In genomic region chr6:29170063-29170921, GRCm38 (mm10) we compare ENCODE assay signal across 8 mouse cellular contexts. TPM values are rescaled to one million over a fixed set of nuclear protein-coding genes. Genes with fewer than 3 reads are reported as not detected.
DNase-seq lines count a peak whose midpoint lies in the region; ATAC-seq and TF ChIP-seq lines count a peak whose summit lies in the region.

No protein-coding gene starts in this region.

- no peaks in the 10 kb centered on the region for H3K9me3 ChIP-seq in CH12.LX (replicated peaks; ENCODE audit: low read length)
- H3K9me3 ChIP-seq in heart, embryonic 15.5 days (replicated peaks), result no peaks in the 10 kb centered on the region
- H3K9me3 ChIP-seq in midbrain, embryonic 12.5 days, result no peaks in the 10 kb centered on the region
- no peaks in the 10 kb centered on the region for H3K9me3 ChIP-seq in stomach, postnatal 0 days (ENCODE audit: control insufficient read depth, low read length)

- TF ChIP-seq RAD21 in CH12.LX (IDR thresholded peaks at IDR 0.05; ENCODE audit: low read depth, low read length), result no peak

- in situ Hi-C loops in CH12.LX (cut with MboI; ENCODE audit: low pct_ligation_motif_present, low pct_unique_long_range_greater_than_20kb, low sequenced_read_pairs), result no loop called here

- WGBS in heart, embryonic 15.5 days, result 3% methylated on average over 62 of the region's 63 CpGs
- under 1% methylated on average over 63 of the region's 63 CpGs for WGBS in midbrain, embryonic 12.5 days
- WGBS in stomach, postnatal 0 days, result 1% methylated on average over 59 of the region's 63 CpGs

- H3K27ac ChIP-seq in CH12.LX (ENCODE audit: insufficient read depth, low read depth), result no peak overlapping the region
- no peak overlapping the region for H3K27ac ChIP-seq in heart, embryonic 15.5 days
- no peak overlapping the region for H3K27ac ChIP-seq in midbrain, embryonic 12.5 days (replicated peaks)
- no peak overlapping the region for H3K27ac ChIP-seq in stomach, postnatal 0 days (replicated peaks)

- no peaks in the 10 kb centered on the region for H3K36me3 ChIP-seq in CH12.LX (replicated peaks in 1 of 2; ENCODE audit: control insufficient read depth in 1 of 2, insufficient read depth in 1 of 2, low read length in 1 of 2)
- H3K36me3 ChIP-seq in heart, embryonic 15.5 days, result no peaks in the 10 kb centered on the region
- no peaks in the 10 kb centered on the region for H3K36me3 ChIP-seq in midbrain, embryonic 12.5 days
- no peaks in the 10 kb centered on the region for H3K36me3 ChIP-seq in stomach, postnatal 0 days (ENCODE audit: control insufficient read depth, insufficient read depth, low read length)

- ATAC-seq in heart, embryonic 15.5 days (replicated peaks; ENCODE audit: insufficient number of reproducible peaks, insufficient read depth, low FRiP score, low read depth), result no peak
- peak; percentile 63 for ATAC-seq in midbrain, embryonic 12.5 days (ENCODE audit: low FRiP score, low read depth)
- ATAC-seq in stomach, postnatal 0 days (ENCODE audit: low FRiP score, low TSS enrichment), result peak; percentile 74

- no peak overlapping the region for H3K9ac ChIP-seq in CH12.LX (ENCODE audit: insufficient read depth, low read depth)
- peak overlapping the region; percentile 51 for H3K9ac ChIP-seq in heart, embryonic 15.5 days
- peak overlapping the region; percentile 69 for H3K9ac ChIP-seq in midbrain, embryonic 12.5 days (replicated peaks)
- peak overlapping the region; percentile 45 for H3K9ac ChIP-seq in stomach, postnatal 0 days (ENCODE audit: low read length)

- TF ChIP-seq POLR2A in CH12.LX (IDR thresholded peaks at IDR 0.05; ENCODE audit: low read depth, low read length), result no peak

- dilution Hi-C loops in CH12.LX (cut with MboI; ENCODE audit: extremely low pct_ligation_motif_present, extremely low pct_unique_long_range_greater_than_20kb, low sequenced_read_pairs), result no loop called here

- H3K79me2 ChIP-seq in CH12.LX (replicated peaks; ENCODE audit: control insufficient read depth, extremely low read depth, insufficient read depth, poor library complexity, severe bottlenecking), result no peaks in the 10 kb centered on the region

- no peak for TF ChIP-seq EP300 in CH12.LX (IDR thresholded peaks at IDR 0.05; ENCODE audit: low read length)
- TF ChIP-seq EP300 in stomach, postnatal 0 days (optimal IDR thresholded peaks at IDR 0.05), result no peak

- no peak overlapping the region for H3K4me3 ChIP-seq in CH12.LX (replicated peaks in 1 of 3; ENCODE audit: low read depth in 2 of 3, low read length in 2 of 3, poor library complexity in 1 of 3)
- peak overlapping the region; percentile 50 for H3K4me3 ChIP-seq in heart, embryonic 15.5 days
- H3K4me3 ChIP-seq in midbrain, embryonic 12.5 days, result peak overlapping the region; percentile 54
- peak overlapping the region; percentile 50 for H3K4me3 ChIP-seq in stomach, postnatal 0 days (ENCODE audit: low read depth, low read length)

- DNase-seq in B cell, adult 2 months, result peak; percentile 64 to 65
- no peak for DNase-seq in CH12.LX (ENCODE audit: extremely low read depth)
- peak; percentile 55 to 60 for DNase-seq in cerebellum, postnatal 25 days
- DNase-seq in kidney, postnatal 36 days, result peak; percentile 14 to 42
- peak; percentile 69 for DNase-seq in stomach, postnatal 0 days (ENCODE audit: low spot score)
- no peak for DNase-seq in gastrocnemius, postnatal 25 days

- no peak for TF ChIP-seq CTCF in CH12.LX (conservative IDR thresholded peaks at IDR 0.05 in 1 of 2, IDR thresholded peaks at IDR 0.05 in 1 of 2; ENCODE audit: low read depth in 2 of 2, low read length in 2 of 2)
- no peak for TF ChIP-seq CTCF in stomach, postnatal 0 days (IDR thresholded peaks at IDR 0.05; ENCODE audit: low read depth)

- peaks cover 0 to 7% of the 10 kb centered on the region in 2 experiments; a peak in 1 of 4 replicates for H3K4me1 ChIP-seq in CH12.LX (ENCODE audit: control insufficient read depth in 1 of 2, insufficient read depth in 2 of 2)
- H3K4me1 ChIP-seq in heart, embryonic 15.5 days (replicated peaks), result peaks cover 20% of the 10 kb centered on the region
- H3K4me1 ChIP-seq in midbrain, embryonic 12.5 days, result peaks cover 18% of the 10 kb centered on the region
- peaks cover 4% of the 10 kb centered on the region for H3K4me1 ChIP-seq in stomach, postnatal 0 days (replicated peaks; ENCODE audit: control insufficient read depth, insufficient read depth)

- peak overlapping the region; percentile 30; the same call in 1 of the 2 replicates for H3K4me2 ChIP-seq in CH12.LX (ENCODE audit: insufficient read depth, low read depth, poor library complexity, severe bottlenecking)
- H3K4me2 ChIP-seq in heart, embryonic 15.5 days, result peak overlapping the region; percentile 93
- H3K4me2 ChIP-seq in midbrain, embryonic 12.5 days (replicated peaks), result peak overlapping the region; percentile 99
- peak overlapping the region; percentile 98 for H3K4me2 ChIP-seq in stomach, postnatal 0 days (replicated peaks; ENCODE audit: low read depth)

- peaks cover 92% of the 10 kb centered on the region for H3K27me3 ChIP-seq in CH12.LX (replicated peaks)
- peaks cover 84% of the 10 kb centered on the region for H3K27me3 ChIP-seq in heart, embryonic 15.5 days
- H3K27me3 ChIP-seq in midbrain, embryonic 12.5 days, result peaks cover 81% of the 10 kb centered on the region
- peaks cover 12% of the 10 kb centered on the region; the same call in 1 of the 2 replicates for H3K27me3 ChIP-seq in stomach, postnatal 0 days (ENCODE audit: control insufficient read depth, insufficient read depth, low read length)

TF ChIP-seq in CH12.LX, 34 proteins besides CTCF, POLR2A, EP300 and RAD21:
- TF ChIP-seq ZC3H11A (IDR thresholded peaks at IDR 0.05; ENCODE audit: low read depth, low read length), result no peak
- no peak for TF ChIP-seq USF1 (IDR thresholded peaks at IDR 0.05; ENCODE audit: low read depth, low read length)
- TF ChIP-seq GABPA (IDR thresholded peaks at IDR 0.05; ENCODE audit: insufficient replicate concordance, low read depth, low read length), result no peak
- no peak for TF ChIP-seq ELF1 (IDR thresholded peaks at IDR 0.05; ENCODE audit: low read depth, low read length)
- no peak for TF ChIP-seq USF2 (conservative IDR thresholded peaks at IDR 0.05; ENCODE audit: low read depth, low read length)
- no peak for TF ChIP-seq TBP (conservative IDR thresholded peaks at IDR 0.05; ENCODE audit: low read depth, low read length)
- no peak for TF ChIP-seq UBTF (IDR thresholded peaks at IDR 0.05; ENCODE audit: low read depth, low read length)
- no peak for TF ChIP-seq SMC3 (IDR thresholded peaks at IDR 0.05; ENCODE audit: low read depth, low read length)
- no peak for TF ChIP-seq NELFE (IDR thresholded peaks at IDR 0.05; ENCODE audit: low read depth, low read length)
- TF ChIP-seq KAT2A (IDR thresholded peaks at IDR 0.05; ENCODE audit: insufficient replicate concordance, low read length), result no peak
- TF ChIP-seq MEF2A (IDR thresholded peaks at IDR 0.05; ENCODE audit: borderline replicate concordance, low read depth, low read length), result no peak
- TF ChIP-seq SIN3A (IDR thresholded peaks at IDR 0.05; ENCODE audit: low read length), result no peak
- TF ChIP-seq IRF4 (IDR thresholded peaks at IDR 0.05; ENCODE audit: low read depth, low read length), result no peak
- no peak for TF ChIP-seq MAZ (IDR thresholded peaks at IDR 0.05; ENCODE audit: low read depth, low read length)

RNA-seq across cellular contexts. Expression of gene Rbm28, which starts 5.5 kb away (rescaled TPM):
- 37.6 and 46.7 TPM in 2 replicates for total RNA-seq in CH12.LX (2012; rRNA removed)
- total RNA-seq in CH12.LX (2014; rRNA removed), result 56.2 and 63.9 TPM in 2 replicates
- polyA plus RNA-seq in CH12.LX (2012; ENCODE audit: insufficient read length, low read depth), result 103 and 109 TPM in 2 replicates
- 22.8 and 28.8 TPM in 2 replicates for polyA plus RNA-seq in heart, embryonic 15.5 days (2015; fragmentation: Nextera tagmentation; extraction: Ambion mirVana)
- 59.7 and 62.5 TPM in 2 replicates for polyA plus RNA-seq in midbrain, embryonic 12.5 days (2016; fragmentation: Nextera tagmentation; extraction: Ambion mirVana)
- 10.8 and 11.8 TPM in 2 replicates for polyA plus RNA-seq in stomach, postnatal 0 days (2015; fragmentation: Nextera tagmentation; extraction: Ambion mirVana)
- 10 to 100 TPM; 13.7 to 14.1 TPM for total RNA-seq in gastrocnemius, postnatal 25 days (2021)

RNA-seq across cellular contexts. Expression of gene Prrt4, which starts 9.1 kb away (rescaled TPM):
- total RNA-seq in CH12.LX (2012; rRNA removed), result not detected in 2 replicates
- total RNA-seq in CH12.LX (2014; rRNA removed), result not detected in 2 replicates
- polyA plus RNA-seq in CH12.LX (2012; ENCODE audit: insufficient read length, low read depth), result not detected in 2 replicates
- polyA plus RNA-seq in heart, embryonic 15.5 days (2015; fragmentation: Nextera tagmentation; extraction: Ambion mirVana), result 1.5 and 1.6 TPM in 2 replicates
- polyA plus RNA-seq in midbrain, embryonic 12.5 days (2016; fragmentation: Nextera tagmentation; extraction: Ambion mirVana), result 1.3 and 1.6 TPM in 2 replicates
- 0.30 and 0.33 TPM in 2 replicates for polyA plus RNA-seq in stomach, postnatal 0 days (2015; fragmentation: Nextera tagmentation; extraction: Ambion mirVana)
- 1 to 10 TPM in 1 of 2 experiments, under 1 TPM in 1; 0.97 to 1.1 TPM for total RNA-seq in gastrocnemius, postnatal 25 days (2021)

RNA-seq across cellular contexts. Expression of gene Impdh1, which starts 45.9 kb away (rescaled TPM):
- total RNA-seq in CH12.LX (2012; rRNA removed) (14.9 and 17.3 TPM in 2 replicates), CH12.LX (2014; rRNA removed) (2.5 and 3.1 TPM in 2 replicates)
- polyA plus RNA-seq in CH12.LX (2012; ENCODE audit: insufficient read length, low read depth), result 19.6 and 21.6 TPM in 2 replicates
- polyA plus RNA-seq in heart, embryonic 15.5 days (2015; fragmentation: Nextera tagmentation; extraction: Ambion mirVana), result 32.8 and 38.6 TPM in 2 replicates
- 50.2 and 51.6 TPM in 2 replicates for polyA plus RNA-seq in midbrain, embryonic 12.5 days (2016; fragmentation: Nextera tagmentation; extraction: Ambion mirVana)
- polyA plus RNA-seq in stomach, postnatal 0 days (2015; fragmentation: Nextera tagmentation; extraction: Ambion mirVana), result 26.9 and 28.0 TPM in 2 replicates
- total RNA-seq in gastrocnemius, postnatal 25 days (2021), result 10 to 100 TPM; 13.6 to 15.5 TPM

Comparison
In these comparisons a context has a peak if more than half of its experiments do, and no peak if none do; other contexts are left out.
1. DNase-seq: peak in B cell, adult 2 months (2 of 2), cerebellum, postnatal 25 days (2 of 2), kidney, postnatal 36 days (2 of 2) and stomach, postnatal 0 days (single experiment); none in CH12.LX (single experiment) and gastrocnemius, postnatal 25 days (single experiment).
2. H3K4me2 ChIP-seq: peak in every context shown above with its lines; median percentile 99 in midbrain, embryonic 12.5 days; 98 in stomach, postnatal 0 days; 93 in heart, embryonic 15.5 days; 30 in CH12.LX.
3. H3K4me3 ChIP-seq: peak in heart, embryonic 15.5 days (single experiment), midbrain, embryonic 12.5 days (single experiment) and stomach, postnatal 0 days (single experiment); none in CH12.LX (0 of 3).